Mouse (Mus musculus): ENCODE results near the gene Tsen15. TPM values are rescaled to one million over a fixed set of nuclear protein-coding genes. Genes with fewer than 3 reads are reported as not detected.

Gene Tsen15
- polyA plus RNA-seq, 1 experiment from 2014 or later: 109 TPM

GRCm38 (mm10) chr1:152368311-152369088 lies 18.0 kb downstream of the Tsen15 start:
- Histone ChIP-seq H3K36me3 (peaks cover 25% of the 10 kb centered on the region), H3K4me3 (no peak overlapping the region), H3K27me3 (ENCODE audit: low read depth, poor library complexity, severe bottlenecking) (no peaks in the 10 kb centered on the region), H3K4me1 (peaks cover 9% of the 10 kb centered on the region), H3K27ac (peak overlapping the region; percentile 30; the same call in 1 of the 2 replicates), H3K9me3 (replicated peaks) (no peaks in the 10 kb centered on the region)
- peak; percentile 40 for DNase-seq (ENCODE audit: low spot score)
- 65% methylated on average over 13 of the region's 13 CpGs for WGBS

- Histone ChIP-seq H3K4me3 (no peak overlapping the region), H3K9me3 (replicated peaks) (no peaks in the 10 kb centered on the region), H3K36me3 (no peaks in the 10 kb centered on the region), H3K4me1 (no peaks in the 10 kb centered on the region), H3K27ac (no peak overlapping the region), H3K27me3 (ENCODE audit: low read depth, poor library complexity, severe bottlenecking) (no peaks in the 10 kb centered on the region)
- DNase-seq (ENCODE audit: low spot score): no peak
- WGBS: 85% methylated on average over 4 of the region's 4 CpGs
Observed at GRCm38 (mm10) chr1:152356721-152357120, 29.8 kb downstream of the Tsen15 start.

- no peak for DNase-seq (ENCODE audit: low spot score)
- H3K27me3 ChIP-seq (ENCODE audit: low read depth, poor library complexity, severe bottlenecking): no peaks in the 10 kb centered on the region
Observed at GRCm38 (mm10) chr1:152347946-152348345, 38.5 kb downstream of the Tsen15 start.

DNA sequence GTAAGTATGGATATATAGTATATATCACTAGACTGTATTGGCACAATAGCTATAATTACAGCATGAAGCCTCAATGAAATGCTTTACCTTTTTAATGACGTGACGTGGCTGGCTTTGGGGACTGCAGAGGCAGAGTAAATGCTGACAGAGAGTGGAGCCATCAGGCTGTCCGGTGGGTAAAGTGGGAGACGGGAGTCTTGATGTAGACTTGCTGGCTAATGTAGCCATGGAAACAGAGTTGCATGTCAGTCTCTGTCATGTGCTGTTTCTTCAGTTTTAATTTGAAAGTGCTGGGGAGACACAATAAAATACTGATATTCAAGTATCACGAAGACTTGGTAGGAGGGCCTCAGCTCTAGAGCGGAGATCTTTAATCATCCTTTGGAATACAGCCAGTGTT lies 62.5 kb downstream of the Tsen15 start:
- no peak overlapping the region for H3K27ac ChIP-seq
- no peaks in the 10 kb centered on the region for H3K27me3 ChIP-seq (ENCODE audit: low read depth, poor library complexity, severe bottlenecking)
- DNase-seq (ENCODE audit: low spot score): no peak
- H3K4me1 ChIP-seq: no peaks in the 10 kb centered on the region
- H3K9me3 ChIP-seq (replicated peaks): no peaks in the 10 kb centered on the region
- 93% methylated on average over 6 of the region's 6 CpGs for WGBS
- H3K4me3 ChIP-seq: no peak overlapping the region
- H3K36me3 ChIP-seq: no peaks in the 10 kb centered on the region

More at GRCm38 (mm10) chr1:152347946-152348345, 38.5 kb downstream of the Tsen15 start:
- no peaks in the 10 kb centered on the region for H3K4me1 ChIP-seq
- H3K27ac ChIP-seq: no peak overlapping the region
- H3K36me3 ChIP-seq: no peaks in the 10 kb centered on the region
- no peaks in the 10 kb centered on the region for H3K9me3 ChIP-seq (replicated peaks)
- H3K4me3 ChIP-seq: no peak overlapping the region

Other genes with a start within 250 kb of the Tsen15 start
- gene Colgalt2, start 13.1 kb upstream of the Tsen15 start, polyA plus RNA-seq (2016; fragmentation: Nextera tagmentation; extraction: Ambion mirVana): 1.0 and 1.4 TPM in 2 replicates

All from limb, embryonic 10.5 days (tissue).